In genomic region chr16:45283093-45283492, GRCm38 (mm10) we compare ENCODE assay signal across 9 mouse cellular contexts. TPM values are rescaled to one million over a fixed set of nuclear protein-coding genes. Genes with fewer than 3 reads are reported as not detected.
DNase-seq lines count a peak whose midpoint lies in the region; ATAC-seq and TF ChIP-seq lines count a peak whose summit lies in the region.
"Had no signal": no experiment of that assay in that cellular context is flagged by ENCODE, and none has a peak within 500 bp of the region (broad histone marks: within the 10 kb centered on the region; RNA-seq: fewer than 3 reads in every experiment).

No protein-coding gene starts in this region.

- TF ChIP-seq POLR2A in heart, adult 2 months (IDR thresholded peaks at IDR 0.05; ENCODE audit: insufficient read depth, low read depth, low read length) = no peak

- DNase-seq in heart, adult 2 months = peak; percentile 24 to 26
- DNase-seq in heart, embryonic 10.5 days (ENCODE audit: low spot score) = no peak
- DNase-seq in 3T3-L1 (ENCODE audit: low read depth, low spot score) (peak; percentile 31), ZHBTc4 (ENCODE audit: low read depth, low spot score) (peak; percentile 32)
- no peak for DNase-seq in urinary bladder, postnatal 36 days (ENCODE audit: low spot score in 2 of 2)
- no peak for DNase-seq in layer of hippocampus, postnatal 14 days (ENCODE audit: low spot score in 2 of 2)
- DNase-seq in frontal cortex, postnatal 10 days (ENCODE audit: low spot score in 2 of 2) = no peak

- H3K4me1 ChIP-seq in heart, adult 2 months (ENCODE audit: control insufficient read depth, insufficient read depth, low read length) = no peaks in the 10 kb centered on the region; the same call in none of the 2 replicates
- no peaks in the 10 kb centered on the region for H3K4me1 ChIP-seq in heart, embryonic 10.5 days
- H3K4me1 ChIP-seq: embryonic facial prominence, embryonic 15.5 days had no signal

- H3K27me3 ChIP-seq in heart, adult 2 months (ENCODE audit: control insufficient read depth, insufficient read depth, low read length) = no peaks in the 10 kb centered on the region
- H3K27me3 ChIP-seq in heart, embryonic 10.5 days (ENCODE audit: insufficient read depth, poor library complexity, severe bottlenecking) = no peaks in the 10 kb centered on the region
- H3K27me3 ChIP-seq: embryonic facial prominence, embryonic 15.5 days had no signal

- peak; percentile 79 for TF ChIP-seq CTCF in heart, adult 2 months (IDR thresholded peaks at IDR 0.05)

- 0 out of 2 replicates have a peak overlapping the region, but pooled peaks have one; percentile 42 for H3K9ac ChIP-seq in heart, adult 2 months (ENCODE audit: low read depth, low read length)
- H3K9ac ChIP-seq: embryonic facial prominence, embryonic 15.5 days had no signal

- peak; percentile 71 for ATAC-seq in inflammation-experienced regulatory T-cells, adult 6 months

- H3K79me2 ChIP-seq in heart, adult 2 months (replicated peaks; ENCODE audit: control insufficient read depth, insufficient read depth, low read length) = no peaks in the 10 kb centered on the region

- 56% methylated on average over 1 of the region's 1 CpGs for WGBS in heart, adult 2 months
- WGBS in heart, embryonic 10.5 days = 84% methylated on average over 1 of the region's 1 CpGs

- intact Hi-C loops in heart, adult 2 months (cut with DNase I) = loop anchor here (1.0 to 5.0 kb wide), 3 partner anchors 47 to 130 kb away; no protein-coding TSS in a partner anchor

- H3K4me3 ChIP-seq in heart, adult 2 months = no peak overlapping the region
- no peak overlapping the region for H3K4me3 ChIP-seq in heart, embryonic 10.5 days
- H3K4me3 ChIP-seq: embryonic facial prominence, embryonic 15.5 days had no signal

- H3K36me3 ChIP-seq in heart, adult 2 months (ENCODE audit: control insufficient read depth, insufficient read depth, low read length) = peaks cover 4% of the 10 kb centered on the region; the same call in 1 of the 2 replicates
- H3K36me3 ChIP-seq in heart, embryonic 10.5 days = no peaks in the 10 kb centered on the region
- H3K36me3 ChIP-seq: embryonic facial prominence, embryonic 15.5 days had no signal

- H3K27ac ChIP-seq in heart, adult 2 months = peak overlapping the region; percentile 58
- H3K27ac ChIP-seq in heart, embryonic 10.5 days = no peak overlapping the region
- H3K27ac ChIP-seq: embryonic facial prominence, embryonic 15.5 days had no signal

- no peaks in the 10 kb centered on the region for H3K9me3 ChIP-seq in heart, embryonic 10.5 days
- H3K9me3 ChIP-seq: embryonic facial prominence, embryonic 15.5 days had no signal

- no peak for TF ChIP-seq EP300 in heart, adult 2 months (IDR thresholded peaks at IDR 0.05; ENCODE audit: insufficient read depth, low read depth, low read length)

RNA-seq across cellular contexts. Expression of gene Btla, which starts 59.0 kb away (rescaled TPM):
- total RNA-seq in heart, adult 2 months (2021) = under 1 TPM; 0.44 to 0.86 TPM
- polyA plus RNA-seq in heart, adult 2 months (2012; rRNA removed) = 0.67 and 0.74 TPM in 2 replicates
- polyA plus RNA-seq in heart, embryonic 10.5 days (2016; fragmentation: Nextera tagmentation; extraction: Ambion mirVana) = not detected in 2 replicates
- 10 to 100 TPM; 56.8 to 63.2 (median 60.4) TPM for polyA plus RNA-seq in inflammation-experienced regulatory T-cells, adult 6 months (2017; shearing (Covaris generic))
- under 1 TPM; 0.23 to 0.31 TPM for total RNA-seq in layer of hippocampus, postnatal 14 days (2021)

Comparison
In these comparisons a context has a peak if more than half of its experiments do, and no peak if none do; other contexts are left out.
1. DNase-seq: peak in heart, adult 2 months (2 of 2), 3T3-L1 (single experiment) and ZHBTc4 (single experiment); none in heart, embryonic 10.5 days (single experiment), urinary bladder, postnatal 36 days (0 of 2), layer of hippocampus, postnatal 14 days (0 of 2) and frontal cortex, postnatal 10 days (0 of 2).
2. RNA of gene Btla, which starts 59.0 kb away (polyA plus RNA-seq): 56.8 to 63.2 TPM in inflammation-experienced regulatory T-cells, adult 6 months; 0.67 to 0.74 TPM in heart, adult 2 months and not detected in heart, embryonic 10.5 days; every median in the first group is over 10 times any median in the second.